Mouse (Mus musculus) Patski (cell line): ENCODE measurements around the gene Tas2r117. TPM values are rescaled to one million over a fixed set of nuclear protein-coding genes. Genes with fewer than 3 reads are reported as not detected.

Source experiments
- ATAC-seq: fragments of 100-300 bp; one replicate; pipeline ENCODE4 v1.8.0; 2021
- CTCF ChIA-PET: fragments of 350-600 bp; sonication (Branson Sonifier 250); formaldehyde crosslinking; loops from one replicate; lab custom pipeline; 2022; ENCODE audit warnings: inconsistent platforms; lab: Charles Lee
- POLR2A ChIA-PET: fragments of 350-600 bp; sonication (Branson Sonifier 250); formaldehyde crosslinking; loops from one replicate; lab custom pipeline; 2022; ENCODE audit warnings: antibody characterized with exemption, inconsistent platforms; lab: Charles Lee
- DNase-seq: peaks from one replicate; pipeline ENCODE4 v3.0.0-alpha.2; 2011; ENCODE audit warnings: low read depth, low spot score
- H3K27me3 ChIP-seq: fragments of 371-371 bp; one replicate; pipeline ENCODE4 v1.5.1; 2021
- CTCF ChIP-seq: fragments of 100-300 bp; IDR thresholded peaks from one replicate; pipeline ENCODE4 v1.5.1; 2021
- in situ Hi-C: fragments of 300-500 bp; cut with MboI; formaldehyde crosslinking; loops from 3 replicates; pipeline ENCODE4 v1.11.1; 2018; ENCODE audit warnings: low pct_unique_long_range_greater_than_20kb, mixed read lengths
- polyA plus RNA-seq: library from polyadenylated mRNA; unstranded; gene quantifications from one replicate; pipeline ENCODE4 v1.2.3, GENCODE M21; 2021

The Tas2r117 gene
- not detected for polyA plus RNA-seq

DNA sequence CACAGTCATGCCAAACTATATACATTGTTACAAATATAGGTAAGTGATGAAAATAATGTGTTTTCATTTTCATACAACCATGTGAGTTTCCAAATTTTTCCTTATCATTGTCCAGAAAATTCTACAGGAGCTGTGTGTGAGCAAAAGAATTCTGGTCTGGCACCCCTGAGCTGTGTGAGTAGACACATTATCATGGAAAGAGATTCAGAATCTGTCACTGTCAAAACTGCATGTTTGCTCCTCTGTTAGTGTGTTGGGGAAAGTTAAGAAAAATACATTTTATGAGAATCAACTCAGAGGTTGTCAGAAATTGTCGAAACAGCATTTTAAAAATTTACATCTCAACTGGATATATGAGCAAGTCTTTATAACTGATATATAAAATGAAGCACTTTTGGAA is at the start of gene Tas2r117:
TSS of gene Tas2r117 (plus strand) at position 301 of the 400 bp plus-strand sequence.
- ATAC-seq (no peak), DNase-seq (no peak)
- ChIA-PET POLR2A (no interaction called here), CTCF (no interaction called here)
- H3K27me3 ChIP-seq = no peaks in the 10 kb centered on the region
- in situ Hi-C loops = no loop called here
- no peak for TF ChIP-seq CTCF

DNA sequence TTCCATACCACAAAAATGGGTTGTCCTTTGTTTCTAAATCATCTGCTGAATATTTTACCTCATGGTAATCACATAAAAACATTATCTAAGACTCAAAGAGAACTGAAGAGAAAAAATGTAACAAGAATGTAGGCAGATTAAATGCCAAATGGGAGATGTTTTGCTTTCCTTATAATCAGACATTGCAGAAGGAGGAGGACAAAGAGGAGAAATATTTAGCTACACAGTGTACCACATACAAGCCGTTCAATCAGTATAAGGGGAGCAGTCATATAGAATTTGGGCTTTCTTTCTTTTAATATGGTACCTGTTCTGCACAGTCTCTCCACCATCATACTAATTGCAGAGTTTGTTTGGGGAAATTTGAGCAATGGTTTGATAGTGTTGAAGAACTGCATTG is 48.2 kb upstream of the Tas2r117 start, which contains the start of gene Tas2r124:
TSS of gene Tas2r124 (plus strand) at position 301 of the 400 bp plus-strand sequence.
- no peak for DNase-seq
- CTCF ChIA-PET = no interaction called here
- POLR2A ChIA-PET = no interaction called here
- TF ChIP-seq CTCF = no peak
- ATAC-seq = no peak
- H3K27me3 ChIP-seq = no peaks in the 10 kb centered on the region
- in situ Hi-C loops = no loop called here

DNA sequence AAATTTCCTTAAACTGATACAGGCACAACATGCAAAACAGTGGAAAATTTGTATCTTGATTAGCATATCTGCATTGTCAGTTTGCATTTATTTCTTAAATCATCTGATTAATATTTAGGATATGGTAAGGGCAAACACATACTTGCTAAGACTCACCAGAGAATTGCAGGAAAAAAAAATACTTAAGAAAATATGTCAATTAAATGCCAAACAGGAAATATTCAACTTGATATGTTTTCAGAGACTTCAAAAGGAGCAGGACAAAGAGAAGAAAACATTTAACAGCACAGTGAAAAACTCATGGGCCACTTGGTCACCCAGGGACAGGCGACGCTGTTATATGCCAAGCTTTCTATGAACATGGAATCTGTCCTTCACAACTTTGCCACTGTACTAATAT is 40.8 kb upstream of the Tas2r117 start, which contains the start of gene Tas2r102:
TSS of gene Tas2r102 (plus strand) at position 301 of the 400 bp plus-strand sequence.
- TF ChIP-seq CTCF = no peak
- ATAC-seq = no peak
- H3K27me3 ChIP-seq = no peaks in the 10 kb centered on the region
- no peak for DNase-seq
- CTCF ChIA-PET = no interaction called here
- in situ Hi-C loops = no loop called here
- POLR2A ChIA-PET = no interaction called here

DNA sequence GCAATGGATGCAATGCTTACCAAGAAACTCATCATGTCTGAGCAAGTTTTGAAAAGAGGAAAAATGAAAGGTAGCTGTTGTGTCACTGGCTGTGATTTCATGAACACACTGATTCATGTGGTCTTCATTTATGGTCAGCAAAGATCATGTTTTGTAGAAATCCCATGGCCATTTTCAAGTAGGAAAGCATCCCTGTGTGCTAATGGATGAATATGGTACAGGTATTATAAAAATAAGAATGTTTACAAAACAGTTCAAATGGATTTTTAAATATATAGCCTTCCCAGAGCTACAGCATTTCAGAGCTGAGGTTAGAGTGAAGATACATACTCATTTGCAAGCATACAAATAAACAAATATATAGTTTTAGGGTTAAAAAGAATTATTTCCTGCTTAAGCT is 24.6 kb upstream of the Tas2r117 start, which contains the start of gene Tas2r136:
TSS of gene Tas2r136 (minus strand) at position 101 of the 400 bp plus-strand sequence.
- in situ Hi-C loops = loop anchor here (25.0 kb wide), 1 partner anchor 209 kb away; the partner anchor contains the start of gene Tas2r109
- no peak for DNase-seq
- no peak for TF ChIP-seq CTCF
- ChIA-PET CTCF (no interaction called here), POLR2A (no interaction called here)
- no peak for ATAC-seq
- H3K27me3 ChIP-seq = no peaks in the 10 kb centered on the region

DNA sequence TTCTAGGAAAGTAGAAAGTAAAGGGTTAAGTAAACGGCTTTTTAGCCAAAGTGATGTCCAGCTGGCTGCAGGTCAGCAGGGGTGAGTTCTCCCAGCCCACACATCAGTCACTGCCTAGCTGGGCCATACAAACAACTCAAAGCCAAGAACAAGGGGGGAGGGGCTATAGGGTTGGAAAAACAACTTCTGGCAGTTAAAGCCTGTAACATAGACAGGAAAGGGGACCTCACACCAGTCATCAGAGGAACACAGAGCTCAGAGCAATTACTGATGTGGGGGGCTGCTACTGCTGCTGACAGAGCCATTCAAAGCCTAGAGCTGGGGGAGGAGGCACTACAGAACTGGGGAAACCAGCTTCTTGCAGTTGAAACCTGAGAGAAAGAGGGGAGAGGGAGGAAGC is 7.2 kb upstream of the Tas2r117 start:
- in situ Hi-C loops = loop anchor here (25.0 kb wide), 1 partner anchor 192 kb away; the partner anchor contains the start of gene Tas2r109
- ChIA-PET POLR2A (no interaction called here), CTCF (no interaction called here)
- DNase-seq (no peak), ATAC-seq (no peak)
- no peak for TF ChIP-seq CTCF
- H3K27me3 ChIP-seq = no peaks in the 10 kb centered on the region

DNA sequence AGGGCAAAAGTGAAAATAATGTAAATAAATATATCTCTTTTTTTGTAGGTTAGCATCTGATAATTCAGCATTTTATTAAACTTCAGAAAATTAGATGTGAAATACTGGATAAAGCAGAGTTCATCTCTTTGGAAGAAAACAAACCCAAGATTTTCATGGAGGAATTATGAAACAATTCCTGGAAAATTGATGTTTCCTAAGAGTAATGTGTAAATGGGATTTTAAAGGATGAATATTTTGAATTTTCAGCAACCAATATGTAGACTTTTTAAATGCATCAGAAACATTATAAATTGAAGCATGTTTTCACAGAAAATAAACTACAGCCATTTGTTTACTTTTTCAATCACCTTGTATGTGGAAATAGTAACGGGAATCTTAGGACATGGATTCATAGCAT is 44.2 kb downstream of the Tas2r117 start, which contains the start of gene Tas2r123:
TSS of gene Tas2r123 (plus strand) at position 301 of the 400 bp plus-strand sequence.
- ChIA-PET CTCF (no interaction called here), POLR2A (no interaction called here)
- in situ Hi-C loops = no loop called here
- DNase-seq = no peak
- H3K27me3 ChIP-seq = no peaks in the 10 kb centered on the region
- TF ChIP-seq CTCF = no peak
- no peak for ATAC-seq

Other genes starting within 250 kb of the Tas2r117 start
- gene Prh1, start 233.0 kb upstream of the Tas2r117 start, polyA plus RNA-seq = not detected
- not detected for gene Prp2, start 206.9 kb upstream of the Tas2r117 start, polyA plus RNA-seq
- not detected for gene A630073D07Rik, start 151.3 kb upstream of the Tas2r117 start, polyA plus RNA-seq
- gene Tas2r120, start 145.9 kb upstream of the Tas2r117 start, polyA plus RNA-seq = not detected
- gene Tas2r121, start 101.8 kb upstream of the Tas2r117 start, polyA plus RNA-seq = not detected
- not detected for gene Tas2r122, start 90.9 kb upstream of the Tas2r117 start, polyA plus RNA-seq
- not detected for gene Tas2r115, start 64.8 kb upstream of the Tas2r117 start, polyA plus RNA-seq
- gene Tas2r124, start 48.1 kb upstream of the Tas2r117 start, polyA plus RNA-seq = not detected
- gene Tas2r102, start 40.7 kb upstream of the Tas2r117 start, polyA plus RNA-seq = not detected
- gene Tas2r136, start 24.7 kb upstream of the Tas2r117 start, polyA plus RNA-seq = not detected
- not detected for gene Tas2r123, start 44.3 kb downstream of the Tas2r117 start, polyA plus RNA-seq
- not detected for gene Tas2r116, start 52.6 kb downstream of the Tas2r117 start, polyA plus RNA-seq
- not detected for gene Tas2r110, start 65.2 kb downstream of the Tas2r117 start, polyA plus RNA-seq
- not detected for gene Tas2r113, start 90.2 kb downstream of the Tas2r117 start, polyA plus RNA-seq
- not detected for gene Tas2r125, start 106.8 kb downstream of the Tas2r117 start, polyA plus RNA-seq
- not detected for gene Tas2r129, start 148.3 kb downstream of the Tas2r117 start, polyA plus RNA-seq
- not detected for gene Tas2r131, start 155.1 kb downstream of the Tas2r117 start, polyA plus RNA-seq
- not detected for gene Tas2r109, start 178.1 kb downstream of the Tas2r117 start, polyA plus RNA-seq
- gene Tas2r103, start 234.3 kb downstream of the Tas2r117 start, polyA plus RNA-seq = not detected